ENCODE assay signal across 14 mouse cellular contexts in genomic region chr4:59358960-59359359, GRCm38 (mm10).
"Had no signal": no experiment of that assay in that cellular context is flagged by ENCODE, and none has a peak within 500 bp of the region (broad histone marks: within the 10 kb centered on the region; RNA-seq: fewer than 3 reads in every experiment).

No protein-coding gene starts in this region.

- H3K36me3 ChIP-seq: intestine, embryonic 15.5 days; limb, embryonic 15.5 days; midbrain, embryonic 10.5 days had no signal

- H3K9me3 ChIP-seq: intestine, embryonic 15.5 days; limb, embryonic 15.5 days; liver, embryonic 12.5 days; midbrain, embryonic 10.5 days had no signal

- H3K4me3 ChIP-seq: intestine, embryonic 15.5 days; left cerebral cortex, adult 2 months; limb, embryonic 15.5 days; liver, embryonic 12.5 days; midbrain, embryonic 10.5 days; myocyte had no signal

- H3K9ac ChIP-seq: intestine, embryonic 15.5 days; limb, embryonic 15.5 days; liver, embryonic 12.5 days; lung, embryonic 14.5 days had no signal

- H3K4me2 ChIP-seq: intestine, embryonic 15.5 days; limb, embryonic 15.5 days; liver, embryonic 12.5 days; lung, embryonic 14.5 days had no signal

- H3K27ac ChIP-seq: intestine, embryonic 15.5 days; left cerebral cortex, adult 2 months; limb, embryonic 15.5 days; liver, embryonic 12.5 days; midbrain, embryonic 10.5 days had no signal

- DNase-seq: kidney, adult 8-10 months; kidney, postnatal 4 days; lung, embryonic 14.5 days; lung, postnatal 10 days; lung, postnatal 4 days; midbrain, embryonic 14.5 days; thymus, adult 18-20 months; thymus, postnatal 14 days had no signal

- H3K4me1 ChIP-seq: midbrain, embryonic 10.5 days had no signal

- ATAC-seq: intestine, embryonic 15.5 days; liver, embryonic 12.5 days had no signal

- H3K27me3 ChIP-seq: intestine, embryonic 15.5 days; limb, embryonic 15.5 days; liver, embryonic 12.5 days had no signal
